Mouse (Mus musculus): ENCODE data around the gene Tmem150a.

DNA sequence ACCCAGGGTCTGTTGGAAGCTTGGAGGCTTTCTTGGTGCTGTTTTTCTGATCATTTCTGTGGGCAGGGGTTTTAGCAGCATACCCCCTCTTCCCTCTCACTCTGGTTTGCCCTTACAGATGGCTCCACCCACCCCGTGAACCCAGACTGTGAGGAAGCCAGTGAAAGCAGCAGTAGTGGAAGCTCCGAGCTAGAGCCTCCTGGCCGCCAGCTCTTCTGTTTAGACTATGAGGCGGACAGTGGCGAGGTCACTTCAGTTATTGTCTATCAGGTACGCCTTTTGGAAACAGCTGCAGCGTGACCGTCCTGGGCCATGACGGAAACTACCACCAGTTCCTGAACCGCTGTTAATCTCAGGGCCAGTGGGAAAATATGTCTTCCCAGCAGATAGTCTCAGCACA lies 6.8 kb upstream of the Tmem150a start:
- TF ChIP-seq GATA1 (IDR thresholded peaks at IDR 0.05; ENCODE audit: low read length) (no peak), TAL1 (IDR thresholded peaks at IDR 0.05; ENCODE audit: low read length) (no peak)
